Mouse (Mus musculus) testis, adult 2 months (tissue): ENCODE measurements around the gene Gm28551. TPM values are rescaled to one million over a fixed set of nuclear protein-coding genes. Genes with fewer than 3 reads are reported as not detected.
"Not testable (repeated sequence)": the region's sequence is repeated elsewhere in the genome, so short reads cannot be mapped to it uniquely, and the experiment has no call there.

Source experiments
- H3K27ac ChIP-seq: fragments of 200-500 bp; 2 replicates; pipeline ENCODE4 v1.5.1; 2012; ENCODE audit warnings: low read depth, low read length; ENCODE audit not compliant: control insufficient read depth, insufficient read depth
- H3K27me3 ChIP-seq: fragments of 200-500 bp; 2 replicates; pipeline ENCODE4 v1.6.1; 2012; ENCODE audit warnings: mild to moderate bottlenecking, low read length, moderate library complexity; ENCODE audit not compliant: control insufficient read depth, insufficient read depth
- H3K36me3 ChIP-seq: fragments of 200-500 bp; 2 replicates; pipeline ENCODE4 v1.6.1; 2012; ENCODE audit warnings: mild to moderate bottlenecking, low read length; ENCODE audit not compliant: control insufficient read depth, insufficient read depth
- H3K4me1 ChIP-seq: fragments of 200-500 bp; 2 replicates; pipeline ENCODE4 v1.6.1; 2012; ENCODE audit warnings: low read length; ENCODE audit not compliant: control insufficient read depth, insufficient read depth
- H3K4me3 ChIP-seq: fragments of 200-500 bp; 2 replicates; pipeline ENCODE4 v1.5.1; 2012; ENCODE audit warnings: low read depth, mild to moderate bottlenecking, low read length, moderate library complexity, mixed read lengths; ENCODE audit not compliant: control insufficient read depth
- CTCF ChIP-seq: fragments of 200-500 bp; IDR thresholded peaks from 2 replicates; pipeline ENCODE4 v1.5.1; 2012; ENCODE audit warnings: low read depth, mild to moderate bottlenecking, inconsistent platforms, low read length, moderate library complexity; ENCODE audit not compliant: control insufficient read depth, insufficient read depth, insufficient replicate concordance
- POLR2A ChIP-seq: fragments of 200-500 bp; IDR thresholded peaks from 2 replicates; pipeline ENCODE4 v1.6.1; 2012; ENCODE audit warnings: low read depth, mild to moderate bottlenecking, inconsistent platforms, low read length, moderate library complexity; ENCODE audit not compliant: control insufficient read depth
- polyA plus RNA-seq: library from polyadenylated mRNA; depleted of rRNA; stranded (reverse); fragments of >200 nt; gene quantifications from 2 replicates; pipeline ENCODE4 v1.2.3, GENCODE M21; 2012

Gm28551 gene
- polyA plus RNA-seq, 1 experiment, result not detected

DNA sequence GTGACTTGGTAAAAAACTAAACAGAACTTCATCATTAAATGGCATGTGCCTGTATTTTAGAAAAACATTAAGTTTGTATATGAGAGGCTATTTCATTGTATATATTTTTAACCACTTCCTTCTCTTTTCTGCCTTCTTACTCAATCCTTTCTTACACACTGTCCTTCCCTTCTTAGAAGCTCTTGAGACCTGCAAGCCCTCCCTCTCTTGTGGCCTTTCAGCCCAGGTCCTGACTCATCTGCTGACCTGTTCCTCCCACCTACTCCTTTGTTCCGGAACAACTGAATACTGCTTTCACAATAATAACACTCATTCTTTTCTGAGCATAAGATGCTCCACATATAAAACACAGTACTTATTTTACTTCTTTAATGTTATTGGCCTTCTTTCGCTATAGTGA, 11.4 kb downstream of the Gm28551 start:
- no peak for TF ChIP-seq POLR2A
- Histone ChIP-seq H3K27me3 (no peaks in the 10 kb centered on the region), H3K4me3 (no peak overlapping the region), H3K27ac (no peak overlapping the region), H3K36me3 (no peaks in the 10 kb centered on the region), H3K4me1 (no peaks in the 10 kb centered on the region)

DNA sequence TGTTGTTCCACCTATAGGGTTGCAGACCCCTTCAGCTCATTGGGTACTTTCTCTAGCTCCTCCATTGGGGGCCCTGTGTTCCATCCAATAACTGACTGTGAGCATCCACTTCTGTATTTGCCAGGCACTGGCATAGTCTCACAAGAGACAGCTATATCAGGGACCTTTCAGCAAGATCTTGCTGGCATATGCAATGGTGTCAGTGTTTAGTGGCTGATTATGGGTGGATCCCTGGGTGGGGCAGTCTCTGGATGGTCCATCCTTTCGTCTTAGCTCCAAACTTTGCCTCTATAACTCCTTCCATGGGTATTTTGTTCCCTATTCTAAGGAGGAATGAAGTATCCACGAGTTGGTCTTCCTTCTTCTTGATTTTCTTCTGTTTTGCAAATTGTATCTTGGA, 15.1 kb downstream of the Gm28551 start:
- H3K4me1 ChIP-seq, H3K27ac ChIP-seq, H3K4me3 ChIP-seq, H3K36me3 ChIP-seq, H3K27me3 ChIP-seq: not testable (repeated sequence)

DNA sequence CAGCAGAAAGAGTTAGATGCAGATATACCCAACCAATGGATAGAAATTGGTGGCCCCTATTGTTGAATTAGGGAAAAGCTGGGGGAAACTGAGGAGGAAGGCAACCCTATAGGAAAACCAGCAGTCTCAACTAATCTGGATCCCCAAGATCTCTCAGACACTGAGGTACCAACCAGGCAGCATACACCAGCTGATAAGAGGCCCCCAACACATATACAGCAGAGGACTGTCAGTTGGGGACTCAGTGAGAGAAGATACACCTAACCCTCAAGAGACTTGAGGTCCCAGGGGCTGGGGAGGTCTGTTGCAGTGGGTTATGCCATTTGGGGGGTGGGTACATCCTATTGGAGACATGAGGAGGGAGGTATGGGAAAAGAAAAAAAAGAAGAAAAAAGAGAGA, 17.0 kb downstream of the Gm28551 start:
- Histone ChIP-seq H3K27me3 (no peaks in the 10 kb centered on the region), H3K36me3 (no peaks in the 10 kb centered on the region), H3K4me3 (no peak overlapping the region), H3K27ac (no peak overlapping the region), H3K4me1 (no peaks in the 10 kb centered on the region)
- TF ChIP-seq POLR2A (no peak), CTCF (no peak)

DNA sequence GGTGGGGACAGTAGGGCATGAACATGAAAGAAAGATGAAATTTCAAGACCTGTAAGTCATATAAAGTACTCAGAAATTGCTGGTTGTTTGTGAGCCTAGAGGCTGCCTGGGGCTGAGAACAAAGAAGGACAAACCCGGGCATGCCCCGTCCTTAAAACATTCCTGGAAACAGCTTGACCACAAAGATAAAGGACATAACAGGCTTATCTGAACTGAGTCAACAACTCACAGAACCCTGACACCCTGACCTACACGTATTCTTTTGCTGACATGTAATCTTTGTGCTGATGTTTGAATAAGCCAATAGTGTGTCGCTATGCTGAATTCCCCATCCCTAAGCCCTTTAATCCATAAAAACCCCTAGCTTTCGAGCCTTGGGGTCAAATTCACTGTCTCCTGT, 18.9 kb downstream of the Gm28551 start:
- not testable (repeated sequence) for H3K4me1 ChIP-seq, H3K4me3 ChIP-seq, H3K27me3 ChIP-seq

DNA sequence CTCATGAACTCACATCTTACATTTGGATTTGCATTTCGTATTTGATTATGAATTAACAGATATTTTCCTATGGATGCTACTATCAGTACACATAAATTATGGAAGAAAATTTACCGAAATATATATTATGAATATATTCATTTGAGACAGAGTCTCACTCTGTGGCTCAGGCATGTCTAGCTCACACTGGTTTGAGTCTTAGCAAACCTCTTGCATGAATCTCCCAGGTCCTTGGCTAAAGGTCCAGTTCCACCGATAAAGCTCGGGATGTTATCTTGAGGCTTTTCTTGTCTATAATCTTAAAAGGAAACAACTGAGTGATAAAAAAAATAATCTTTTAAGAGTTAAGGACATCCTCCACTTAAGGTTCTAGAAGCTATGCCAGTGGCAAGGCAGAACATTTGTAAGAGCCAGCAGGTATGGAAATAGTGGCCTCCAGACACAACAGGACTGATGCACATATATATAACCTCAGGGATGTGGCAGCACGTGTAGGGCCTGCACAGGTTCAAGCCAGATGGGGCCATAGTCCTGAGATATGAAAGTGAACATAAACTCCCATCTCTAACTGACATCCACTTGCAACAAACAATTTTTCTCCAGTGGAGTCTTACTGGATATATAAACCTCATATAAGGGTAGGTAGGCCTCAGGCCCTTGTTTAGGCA, 27.5 kb downstream of the Gm28551 start:
- no peaks in the 10 kb centered on the region; the same call in none of the 2 replicates for H3K36me3 ChIP-seq
- no peak overlapping the region for H3K27ac ChIP-seq
- no peak overlapping the region for H3K4me3 ChIP-seq
- TF ChIP-seq POLR2A (no peak), CTCF (no peak)
- H3K27me3 ChIP-seq, result no peaks in the 10 kb centered on the region
- no peaks in the 10 kb centered on the region for H3K4me1 ChIP-seq

More for the DNA sequence above, 18.9 kb downstream of the Gm28551 start:
- not testable (repeated sequence) for H3K36me3 ChIP-seq, H3K27ac ChIP-seq

GRCm38 (mm10) chr1:53324277-53324676, 28.2 kb downstream of the Gm28551 start:
- no peak for TF ChIP-seq POLR2A
- no peaks in the 10 kb centered on the region for H3K4me1 ChIP-seq
- H3K27ac ChIP-seq, result no peak overlapping the region
- H3K36me3 ChIP-seq, result no peaks in the 10 kb centered on the region; the same call in none of the 2 replicates
- H3K4me3 ChIP-seq, result no peak overlapping the region
- no peaks in the 10 kb centered on the region for H3K27me3 ChIP-seq

DNA sequence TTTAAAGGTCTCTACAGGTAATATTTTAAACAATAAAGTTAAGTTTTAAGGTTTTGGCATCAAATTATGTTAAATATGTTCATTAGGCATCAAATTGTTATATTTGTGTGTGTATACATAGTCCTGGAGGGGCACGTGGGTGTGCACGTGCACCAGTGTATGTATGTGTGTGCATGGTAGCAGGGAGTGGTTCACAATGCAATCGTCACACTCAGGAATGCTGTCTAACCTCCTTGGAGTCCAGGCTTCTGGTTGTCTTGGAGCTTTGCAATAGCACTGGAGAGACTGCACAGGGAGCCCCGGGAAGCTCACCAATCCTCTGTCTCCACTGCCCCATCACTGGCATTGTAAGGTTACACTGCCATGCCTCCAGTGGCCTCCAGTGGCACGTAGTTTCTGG, 29.2 kb downstream of the Gm28551 start:
- Histone ChIP-seq H3K4me1 (no peaks in the 10 kb centered on the region), H3K27ac (no peak overlapping the region), H3K4me3 (no peak overlapping the region), H3K36me3 (no peaks in the 10 kb centered on the region; the same call in none of the 2 replicates), H3K27me3 (no peaks in the 10 kb centered on the region)
- TF ChIP-seq CTCF (no peak), POLR2A (no peak)

DNA sequence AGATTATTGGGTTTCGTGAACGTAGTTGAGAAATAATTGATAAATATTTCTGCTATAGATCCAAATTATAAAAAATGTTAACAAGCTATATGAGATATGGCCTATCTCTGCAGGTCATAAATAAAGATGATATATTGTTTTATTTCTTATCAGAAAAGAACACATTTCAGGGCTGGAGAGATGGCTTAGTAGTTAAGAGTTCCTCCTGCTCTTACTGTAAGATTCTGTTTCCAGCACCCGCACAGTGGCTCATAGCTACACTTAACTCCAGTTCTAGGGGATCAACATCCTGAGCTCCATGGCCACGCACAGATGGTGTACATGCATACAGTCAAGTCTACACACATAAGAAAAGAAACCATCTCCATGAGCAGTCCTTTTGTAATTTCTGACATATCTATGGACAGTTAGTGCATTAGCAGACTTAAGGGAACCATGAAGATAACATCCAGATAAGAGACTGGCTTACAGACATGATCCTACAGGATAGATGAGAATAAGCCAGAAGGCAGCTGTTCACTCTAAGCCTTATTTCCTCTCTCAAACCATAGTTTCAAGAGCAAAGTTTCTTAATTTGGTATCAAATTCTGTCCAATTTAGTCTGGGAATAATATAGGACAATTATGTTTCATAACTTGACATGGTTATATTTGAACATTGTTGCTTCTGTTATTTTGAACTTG, 30.7 kb downstream of the Gm28551 start:
- Histone ChIP-seq H3K36me3 (no peaks in the 10 kb centered on the region; the same call in none of the 2 replicates), H3K4me1 (no peaks in the 10 kb centered on the region), H3K4me3 (no peak overlapping the region), H3K27me3 (no peaks in the 10 kb centered on the region), H3K27ac (no peak overlapping the region)
- TF ChIP-seq CTCF, result no peak
